Mouse (Mus musculus): ENCODE results near the gene Noxa1. TPM values are rescaled to one million over a fixed set of nuclear protein-coding genes. Genes with fewer than 3 reads are reported as not detected.
A peak's percentile ranks its signal among the peaks of the same experiment; 100 is the strongest.

Noxa1 gene
- polyA plus RNA-seq, 1 experiment, result 15.5 TPM

- no peaks in the 10 kb centered on the region for H3K4me1 ChIP-seq (ENCODE audit: control insufficient read depth, insufficient read depth, insufficient read length, low read length)
- H3K27ac ChIP-seq (ENCODE audit: insufficient read depth, low read depth, low read length), result no peak overlapping the region
- TF ChIP-seq POLR2A (IDR thresholded peaks at IDR 0.05; ENCODE audit: low read depth, low read length) (no peak), CTCF (IDR thresholded peaks at IDR 0.05; ENCODE audit: extremely low read depth, insufficient read length, insufficient replicate concordance, low read depth, low read length) (no peak)
- no peak overlapping the region for H3K4me3 ChIP-seq (ENCODE audit: low read depth, low read length)
- H3K27me3 ChIP-seq (ENCODE audit: control insufficient read depth, insufficient read depth, low read length), result no peaks in the 10 kb centered on the region
- H3K36me3 ChIP-seq (ENCODE audit: control insufficient read depth, insufficient read depth, low read length), result peaks cover 8% of the 10 kb centered on the region
- 85% methylated on average over 1 of the region's 1 CpGs for WGBS
These were observed 30.7 kb downstream of the Noxa1 start for GRCm38 (mm10) chr2:25064285-25064684.

GRCm38 (mm10) chr2:25063523-25063922, 31.4 kb downstream of the Noxa1 start:
- Histone ChIP-seq H3K27ac (ENCODE audit: insufficient read depth, low read depth, low read length) (no peak overlapping the region), H3K4me3 (ENCODE audit: low read depth, low read length) (no peak overlapping the region), H3K36me3 (ENCODE audit: control insufficient read depth, insufficient read depth, low read length) (peaks cover 8% of the 10 kb centered on the region), H3K27me3 (ENCODE audit: control insufficient read depth, insufficient read depth, low read length) (no peaks in the 10 kb centered on the region), H3K4me1 (ENCODE audit: control insufficient read depth, insufficient read depth, insufficient read length, low read length) (no peaks in the 10 kb centered on the region)
- TF ChIP-seq CTCF (IDR thresholded peaks at IDR 0.05; ENCODE audit: extremely low read depth, insufficient read length, insufficient replicate concordance, low read depth, low read length) (no peak), POLR2A (IDR thresholded peaks at IDR 0.05; ENCODE audit: low read depth, low read length) (no peak)
- WGBS, result 92% methylated on average over 5 of the region's 5 CpGs

- Histone ChIP-seq H3K27ac (ENCODE audit: insufficient read depth, low read depth, low read length) (no peak overlapping the region), H3K27me3 (ENCODE audit: control insufficient read depth, insufficient read depth, low read length) (no peaks in the 10 kb centered on the region), H3K4me1 (ENCODE audit: control insufficient read depth, insufficient read depth, insufficient read length, low read length) (peaks cover 5% of the 10 kb centered on the region; the same call in 1 of the 2 replicates), H3K36me3 (ENCODE audit: control insufficient read depth, insufficient read depth, low read length) (peaks cover 6% of the 10 kb centered on the region; the same call in 1 of the 2 replicates), H3K4me3 (ENCODE audit: low read depth, low read length) (no peak overlapping the region)
- no peak for TF ChIP-seq CTCF (IDR thresholded peaks at IDR 0.05; ENCODE audit: extremely low read depth, insufficient read length, insufficient replicate concordance, low read depth, low read length)
- no peak for TF ChIP-seq POLR2A (IDR thresholded peaks at IDR 0.05; ENCODE audit: low read depth, low read length)
- 91% methylated on average over 7 of the region's 7 CpGs for WGBS
These were observed 36.0 kb downstream of the Noxa1 start for GRCm38 (mm10) chr2:25058926-25059325.

GRCm38 (mm10) chr2:25055409-25056155, 39.4 kb downstream of the Noxa1 start:
- no peak overlapping the region for H3K4me3 ChIP-seq (ENCODE audit: low read depth, low read length)
- TF ChIP-seq POLR2A (IDR thresholded peaks at IDR 0.05; ENCODE audit: low read depth, low read length) (no peak), CTCF (IDR thresholded peaks at IDR 0.05; ENCODE audit: extremely low read depth, insufficient read length, insufficient replicate concordance, low read depth, low read length) (no peak)
- WGBS, result 94% methylated on average over 21 of the region's 21 CpGs
- H3K27me3 ChIP-seq (ENCODE audit: control insufficient read depth, insufficient read depth, low read length), result no peaks in the 10 kb centered on the region
- peaks cover 9% of the 10 kb centered on the region; the same call in 1 of the 2 replicates for H3K36me3 ChIP-seq (ENCODE audit: control insufficient read depth, insufficient read depth, low read length)
- H3K4me1 ChIP-seq (ENCODE audit: control insufficient read depth, insufficient read depth, insufficient read length, low read length), result peaks cover 5% of the 10 kb centered on the region; the same call in 1 of the 2 replicates
- no peak overlapping the region for H3K27ac ChIP-seq (ENCODE audit: insufficient read depth, low read depth, low read length)

GRCm38 (mm10) chr2:25055068-25055405, 39.9 kb downstream of the Noxa1 start:
- H3K4me1 ChIP-seq (ENCODE audit: control insufficient read depth, insufficient read depth, insufficient read length, low read length), result peaks cover 5% of the 10 kb centered on the region; the same call in 1 of the 2 replicates
- H3K27me3 ChIP-seq (ENCODE audit: control insufficient read depth, insufficient read depth, low read length), result no peaks in the 10 kb centered on the region
- peak overlapping the region; percentile 71 for H3K4me3 ChIP-seq (ENCODE audit: low read depth, low read length)
- no peak overlapping the region for H3K27ac ChIP-seq (ENCODE audit: insufficient read depth, low read depth, low read length)
- H3K36me3 ChIP-seq (ENCODE audit: control insufficient read depth, insufficient read depth, low read length), result peaks cover 7% of the 10 kb centered on the region; the same call in 1 of the 2 replicates
- TF ChIP-seq CTCF (IDR thresholded peaks at IDR 0.05; ENCODE audit: extremely low read depth, insufficient read length, insufficient replicate concordance, low read depth, low read length), result no peak
- TF ChIP-seq POLR2A (IDR thresholded peaks at IDR 0.05; ENCODE audit: low read depth, low read length), result no peak
- WGBS, result 63% methylated on average over 2 of the region's 2 CpGs

GRCm38 (mm10) chr2:25054221-25055067, 40.5 kb downstream of the Noxa1 start, which contains the start of gene Nsmf:
Nsmf (plus strand) TSS chr2:25054355.
- WGBS, result 2% methylated on average over 47 of the region's 47 CpGs
- peak within 1 kb of the TSS; percentile 71 for H3K4me3 ChIP-seq (ENCODE audit: low read depth, low read length)
- H3K27ac ChIP-seq (ENCODE audit: insufficient read depth, low read depth, low read length), result no peak within 1 kb of the TSS
- peaks cover 2% of the 10 kb centered on the region; the same call in 1 of the 2 replicates for H3K36me3 ChIP-seq (ENCODE audit: control insufficient read depth, insufficient read depth, low read length)
- TF ChIP-seq POLR2A (IDR thresholded peaks at IDR 0.05; ENCODE audit: low read depth, low read length) (peak; percentile 59), CTCF (IDR thresholded peaks at IDR 0.05; ENCODE audit: extremely low read depth, insufficient read length, insufficient replicate concordance, low read depth, low read length) (no peak)
- H3K4me1 ChIP-seq (ENCODE audit: control insufficient read depth, insufficient read depth, insufficient read length, low read length), result peaks cover 5% of the 10 kb centered on the region; the same call in 1 of the 2 replicates
- H3K27me3 ChIP-seq (ENCODE audit: control insufficient read depth, insufficient read depth, low read length), result no peaks in the 10 kb centered on the region

- Histone ChIP-seq H3K27ac (ENCODE audit: insufficient read depth, low read depth, low read length) (no peak overlapping the region), H3K4me1 (ENCODE audit: control insufficient read depth, insufficient read depth, insufficient read length, low read length) (peaks cover 5% of the 10 kb centered on the region; the same call in 1 of the 2 replicates), H3K4me3 (ENCODE audit: low read depth, low read length) (no peak overlapping the region), H3K36me3 (ENCODE audit: control insufficient read depth, insufficient read depth, low read length) (peaks cover 2% of the 10 kb centered on the region; the same call in 1 of the 2 replicates), H3K27me3 (ENCODE audit: control insufficient read depth, insufficient read depth, low read length) (no peaks in the 10 kb centered on the region)
- TF ChIP-seq POLR2A (IDR thresholded peaks at IDR 0.05; ENCODE audit: low read depth, low read length), result no peak
- TF ChIP-seq CTCF (IDR thresholded peaks at IDR 0.05; ENCODE audit: extremely low read depth, insufficient read length, insufficient replicate concordance, low read depth, low read length), result no peak
- 93% methylated on average over 6 of the region's 6 CpGs for WGBS
These were observed 41.8 kb downstream of the Noxa1 start for GRCm38 (mm10) chr2:25053101-25053500.
